Comparison of ENCODE assay signal across 10 mouse cellular contexts in the genomic region with DNA sequence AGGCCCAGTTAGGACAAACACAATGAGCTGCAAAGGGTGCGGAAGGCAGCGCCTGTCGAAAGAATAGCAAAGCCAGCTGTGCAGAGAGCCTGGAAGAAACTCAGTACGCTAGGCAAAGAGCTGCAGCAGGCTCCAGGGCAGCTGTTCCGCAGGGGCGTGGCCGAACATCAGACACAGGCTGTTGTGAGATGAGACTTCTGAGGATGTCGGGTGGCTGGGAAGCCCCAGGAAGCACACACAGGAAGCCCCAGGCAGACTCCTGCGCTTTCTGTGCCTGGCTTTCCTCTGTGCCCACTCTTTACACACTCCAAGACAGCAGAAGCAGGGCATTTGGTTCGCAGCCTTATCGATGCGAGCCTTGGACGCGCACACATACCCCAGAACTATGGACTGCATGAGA. TPM values are rescaled to one million over a fixed set of nuclear protein-coding genes. Genes with fewer than 3 reads are reported as not detected.
A peak's percentile ranks its signal among the peaks of the same experiment; 100 is the strongest.
DNase-seq lines count a peak whose midpoint lies in the region.
"Had no signal": no experiment of that assay in that cellular context is flagged by ENCODE, and none has a peak within 500 bp of the region (broad histone marks: within the 10 kb centered on the region; RNA-seq: fewer than 3 reads in every experiment).

No protein-coding gene starts in this region.

- no peaks in the 10 kb centered on the region for H3K9me3 ChIP-seq in forebrain, embryonic 10.5 days

- 58% methylated on average over 14 of the region's 14 CpGs for WGBS in forebrain, embryonic 10.5 days

- intact Hi-C loops in heart, postnatal 14 days (cut with DNase I): loop anchor here (5.0 kb wide), 1 partner anchor 63 kb away; no protein-coding TSS in a partner anchor
- intact Hi-C loops in left cerebral cortex, postnatal 14 days (cut with DNase I): no loop called here

- H3K36me3 ChIP-seq in forebrain, embryonic 10.5 days (replicated peaks): no peaks in the 10 kb centered on the region

- peak; percentile 78 for DNase-seq in kidney, postnatal 10 days
- no peak for DNase-seq in kidney, adult 8-10 months
- DNase-seq in forebrain, embryonic 10.5 days (ENCODE audit: extremely low spot score, low spot score): no peak
- peak; percentile 55 to 58 for DNase-seq in heart, postnatal 14 days
- DNase-seq in lung, postnatal 25 days (ENCODE audit: low spot score): peak; percentile 2
- DNase-seq in testis, postnatal 10 days (ENCODE audit: low spot score): peak; percentile 71
- no peak for DNase-seq in adrenal gland, postnatal 25 days
- DNase-seq in left cerebral cortex, postnatal 14 days (ENCODE audit: low spot score in 2 of 2): no peak

- H3K27ac ChIP-seq in forebrain, embryonic 10.5 days: no peak overlapping the region

- H3K4me3 ChIP-seq in forebrain, embryonic 10.5 days: peak overlapping the region; percentile 24; the same call in 1 of the 2 replicates

- H3K4me1 ChIP-seq in forebrain, embryonic 10.5 days: peaks cover 6% of the 10 kb centered on the region

- peaks cover 10% of the 10 kb centered on the region for H3K27me3 ChIP-seq in forebrain, embryonic 10.5 days (ENCODE audit: poor library complexity, severe bottlenecking)

RNA-seq across cellular contexts. Expression of a gene that starts 17.4 kb away (rescaled TPM):
- polyA plus RNA-seq in forebrain, embryonic 10.5 days (2016; fragmentation: Nextera tagmentation; extraction: Ambion mirVana): 0.12 and 0.27 TPM in 2 replicates
- total RNA-seq in heart, postnatal 14 days (2021): not detected
- not detected in 2 replicates for total RNA-seq in adrenal gland, postnatal 25 days (2021)
- total RNA-seq in left cerebral cortex, postnatal 14 days (2021): 10 to 100 TPM; 12.5 to 15.3 TPM
- total RNA-seq: CH12.LX; gastrocnemius, adult 8-10 months had no signal

RNA-seq across cellular contexts. Expression of a gene that starts 25.2 kb away (rescaled TPM):
- 29.4 and 30.0 TPM in 2 replicates for polyA plus RNA-seq in forebrain, embryonic 10.5 days (2016; fragmentation: Nextera tagmentation; extraction: Ambion mirVana)
- total RNA-seq in heart, postnatal 14 days (2021): 100 to 1,000 TPM; 120 to 132 TPM
- total RNA-seq in adrenal gland, postnatal 25 days (2021): 20.7 and 27.9 TPM in 2 replicates
- total RNA-seq in left cerebral cortex, postnatal 14 days (2021): 100 to 1,000 TPM; 321 to 322 TPM

RNA-seq across cellular contexts. Expression of a gene that starts 44.4 kb away (rescaled TPM):
- 0.64 and 0.69 TPM in 2 replicates for polyA plus RNA-seq in forebrain, embryonic 10.5 days (2016; fragmentation: Nextera tagmentation; extraction: Ambion mirVana)
- total RNA-seq in heart, postnatal 14 days (2021): under 1 TPM; 0.32 to 0.33 TPM
- total RNA-seq in adrenal gland, postnatal 25 days (2021): 0.46 TPM in 1 of 2 replicates, not detected in the other
- total RNA-seq in left cerebral cortex, postnatal 14 days (2021): 1 to 10 TPM; 2.2 to 3.1 TPM
- total RNA-seq: gastrocnemius, adult 8-10 months had no signal

RNA-seq across cellular contexts. Expression of a gene that starts 44.6 kb away (rescaled TPM):
- 30.2 and 33.4 TPM in 2 replicates for polyA plus RNA-seq in forebrain, embryonic 10.5 days (2016; fragmentation: Nextera tagmentation; extraction: Ambion mirVana)
- total RNA-seq in heart, postnatal 14 days (2021): 10 to 100 TPM; 30.4 to 35.6 TPM
- total RNA-seq in adrenal gland, postnatal 25 days (2021): 37.7 and 37.9 TPM in 2 replicates
- 10 to 100 TPM; 22.6 to 23.2 TPM for total RNA-seq in left cerebral cortex, postnatal 14 days (2021)

Comparison
In these comparisons a context has a peak if more than half of its experiments do, and no peak if none do; other contexts are left out.
1. DNase-seq: peak in kidney, postnatal 10 days (single experiment), heart, postnatal 14 days (2 of 2), lung, postnatal 25 days (single experiment) and testis, postnatal 10 days (single experiment); none in kidney, adult 8-10 months (0 of 2), forebrain, embryonic 10.5 days (single experiment), adrenal gland, postnatal 25 days (single experiment) and left cerebral cortex, postnatal 14 days (0 of 2).
2. RNA of a gene that starts 17.4 kb away (total RNA-seq): 12.5 to 15.3 TPM in left cerebral cortex, postnatal 14 days; not detected in heart, postnatal 14 days and not detected in adrenal gland, postnatal 25 days; every median in the first group is over 10 times any median in the second.